Mouse (Mus musculus): ENCODE results near the gene Zfpm1.
A peak's percentile ranks its signal among the peaks of the same experiment; 100 is the strongest.

DNA sequence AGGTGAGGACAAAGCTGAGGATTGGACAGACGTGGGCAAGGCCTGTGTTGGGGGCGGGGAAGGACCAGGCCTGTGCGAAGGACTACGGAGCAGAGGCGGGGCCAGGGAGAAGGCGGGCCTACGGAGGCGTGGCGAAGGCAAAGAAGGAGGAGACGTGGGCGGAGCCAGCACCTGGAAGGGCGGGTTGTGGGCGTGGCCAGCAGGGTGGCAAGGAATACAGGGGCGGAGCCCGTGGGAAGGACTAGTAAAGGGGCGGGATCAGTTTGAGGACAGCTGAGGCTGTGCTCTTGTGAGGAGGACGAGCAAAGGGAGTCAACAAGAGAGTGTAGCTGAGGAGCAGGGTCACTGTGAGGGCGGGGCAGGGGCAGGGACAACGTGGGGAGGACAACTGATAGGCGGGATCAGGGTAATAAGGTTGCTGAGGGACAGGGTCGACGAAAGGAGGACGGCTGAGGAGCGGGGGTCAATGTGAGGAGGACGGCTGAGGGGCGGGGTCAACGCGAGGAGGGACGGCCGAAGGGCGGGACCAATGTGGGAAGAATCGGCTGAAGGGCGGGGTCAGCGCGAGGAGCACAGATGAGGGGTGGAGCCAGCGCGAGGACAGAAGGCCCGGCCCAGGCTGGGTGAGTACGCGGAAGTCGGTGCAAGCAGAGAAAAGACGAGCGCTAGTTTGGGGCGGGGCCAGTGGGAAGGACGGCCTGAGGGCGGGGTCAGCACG, 465 bp upstream of the Zfpm1 start:
- TF ChIP-seq CTCF (IDR thresholded peaks at IDR 0.05; ENCODE audit: control insufficient read depth, insufficient read depth, insufficient read length) = no peak
- TF ChIP-seq MYOG (IDR thresholded peaks at IDR 0.05; ENCODE audit: control insufficient read depth, extremely low read depth, insufficient read length) = no peak
- peak; percentile 12 for TF ChIP-seq MAX (IDR thresholded peaks at IDR 0.05)
- TF ChIP-seq MYOD1 (IDR thresholded peaks at IDR 0.05; ENCODE audit: control insufficient read depth, insufficient read length, low read depth) = no peak
- TF ChIP-seq USF1 (IDR thresholded peaks at IDR 0.05; ENCODE audit: low read depth) = no peak
- TF ChIP-seq FOSL1 (IDR thresholded peaks at IDR 0.05; ENCODE audit: insufficient read depth, low read length, poor library complexity, severe bottlenecking) = no peak

Measured in C2C12 (cell line).